Mouse (Mus musculus) heart, postnatal 0 days (tissue): ENCODE results near the gene Manf.

Experiments
- CTCF ChIP-seq: IDR thresholded peaks from 2 replicates; pipeline ENCODE4 v1.5.1; 2016; ENCODE audit warnings: antibody characterized with exemption, control low read depth, low read depth
- EP300 ChIP-seq: IDR thresholded peaks from 2 replicates; pipeline ENCODE4 v1.6.1; 2016; ENCODE audit warnings: antibody characterized with exemption, low read depth

DNA sequence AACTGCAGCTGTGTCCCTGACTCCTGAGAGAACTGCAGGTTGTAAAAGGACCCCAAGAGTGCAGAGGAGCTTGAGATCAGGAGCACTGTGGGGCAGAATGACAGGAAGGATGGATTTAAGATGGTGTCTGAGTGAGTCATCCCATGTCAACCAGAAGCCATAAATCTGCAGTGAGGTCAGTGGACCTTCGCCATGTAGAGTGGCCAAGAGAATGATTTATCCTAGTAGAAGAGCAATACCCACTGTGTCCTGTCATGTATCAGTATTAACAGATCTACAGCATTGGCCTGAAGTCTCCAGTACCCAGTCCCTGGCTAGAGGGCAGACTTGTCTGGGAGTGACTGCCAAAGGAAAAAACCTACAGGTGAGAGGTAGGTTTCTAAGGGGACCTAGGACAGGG is 7.1 kb upstream of the Manf start:
- TF ChIP-seq EP300, result no peak
- no peak for TF ChIP-seq CTCF
